In the genomic region with DNA sequence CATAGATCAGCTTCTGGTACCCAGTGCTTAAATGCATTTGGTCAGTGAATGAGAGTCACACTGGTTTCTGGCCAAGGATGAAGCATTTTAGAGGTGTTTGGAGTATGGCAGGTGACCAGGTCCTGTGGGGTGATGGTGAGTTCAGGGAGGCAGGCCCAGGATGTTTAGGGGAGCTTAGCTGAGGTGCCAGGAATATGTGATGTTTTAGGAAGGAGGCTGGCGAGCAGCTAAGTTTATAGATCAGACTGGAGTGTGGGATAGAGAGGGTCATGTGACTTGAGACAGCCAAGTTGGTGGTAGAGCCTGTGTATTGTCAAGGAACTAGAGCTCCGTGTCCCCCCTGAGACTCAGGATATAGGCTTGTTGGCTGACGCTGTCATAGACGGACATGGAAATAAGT, we compare ENCODE assay signal across 8 mouse cellular contexts. TPM values are rescaled to one million over a fixed set of nuclear protein-coding genes. Genes with fewer than 3 reads are reported as not detected.
DNase-seq lines count a peak whose midpoint lies in the region; ATAC-seq and TF ChIP-seq lines count a peak whose summit lies in the region.

No protein-coding gene starts in this region.

- H3K9ac ChIP-seq in heart, embryonic 13.5 days, result peak overlapping the region; percentile 99
- no peak overlapping the region for H3K9ac ChIP-seq in ES-Bruce4 (ENCODE audit: low read depth, poor library complexity, severe bottlenecking)
- H3K9ac ChIP-seq in forebrain, embryonic 15.5 days (replicated peaks), result peak overlapping the region; percentile 68
- H3K9ac ChIP-seq in liver, embryonic 16.5 days (ENCODE audit: low read depth, low read length), result peak overlapping the region; percentile 89

- no peaks in the 10 kb centered on the region for H3K9me3 ChIP-seq in heart, embryonic 13.5 days
- no peaks in the 10 kb centered on the region for H3K9me3 ChIP-seq in ES-Bruce4 (replicated peaks; ENCODE audit: control insufficient read depth, insufficient read depth, low read length, poor library complexity, severe bottlenecking)
- no peaks in the 10 kb centered on the region for H3K9me3 ChIP-seq in forebrain, embryonic 15.5 days
- H3K9me3 ChIP-seq in liver, embryonic 16.5 days (replicated peaks; ENCODE audit: control insufficient read depth, low read length), result no peaks in the 10 kb centered on the region

- peak overlapping the region; percentile 87 for H3K4me2 ChIP-seq in heart, embryonic 13.5 days
- peak overlapping the region; percentile 75 for H3K4me2 ChIP-seq in forebrain, embryonic 15.5 days (replicated peaks)
- H3K4me2 ChIP-seq in liver, embryonic 16.5 days (ENCODE audit: low read depth, low read length), result peak overlapping the region; percentile 78

- H3K27me3 ChIP-seq in heart, embryonic 13.5 days (replicated peaks), result no peaks in the 10 kb centered on the region
- no peaks in the 10 kb centered on the region for H3K27me3 ChIP-seq in ES-Bruce4 (ENCODE audit: control insufficient read depth, insufficient read depth, low read length, poor library complexity, severe bottlenecking)
- H3K27me3 ChIP-seq in forebrain, embryonic 15.5 days, result no peaks in the 10 kb centered on the region
- no peaks in the 10 kb centered on the region for H3K27me3 ChIP-seq in liver, embryonic 16.5 days (ENCODE audit: control insufficient read depth, insufficient read depth, low read depth, low read length)

- TF ChIP-seq CTCF in ES-Bruce4 (IDR thresholded peaks at IDR 0.05; ENCODE audit: low read depth, low read length), result no peak

- 37% methylated on average over 4 of the region's 4 CpGs for WGBS in heart, embryonic 13.5 days
- WGBS in forebrain, embryonic 15.5 days, result 61% methylated on average over 4 of the region's 4 CpGs
- 36% methylated on average over 4 of the region's 4 CpGs for WGBS in liver, embryonic 16.5 days (ENCODE audit: insufficient replicate concordance)

- H3K4me3 ChIP-seq in heart, embryonic 13.5 days, result peak overlapping the region; percentile 93
- H3K4me3 ChIP-seq in ES-Bruce4 (ENCODE audit: low read depth, low read length), result peak overlapping the region; percentile 7; the same call in 1 of the 2 replicates
- H3K4me3 ChIP-seq in forebrain, embryonic 15.5 days, result peak overlapping the region; percentile 88
- H3K4me3 ChIP-seq in liver, embryonic 16.5 days (ENCODE audit: low read depth, low read length), result peak overlapping the region; percentile 79

- H3K4me1 ChIP-seq in heart, embryonic 13.5 days, result peaks cover 57% of the 10 kb centered on the region
- no peaks in the 10 kb centered on the region for H3K4me1 ChIP-seq in ES-Bruce4 (ENCODE audit: control insufficient read depth, insufficient read depth, low read length)
- H3K4me1 ChIP-seq in forebrain, embryonic 15.5 days, result peaks cover 44% of the 10 kb centered on the region
- H3K4me1 ChIP-seq in liver, embryonic 16.5 days (ENCODE audit: control insufficient read depth, low read depth, low read length), result peaks cover 63% of the 10 kb centered on the region

- TF ChIP-seq EP300 in ES-Bruce4 (IDR thresholded peaks at IDR 0.05; ENCODE audit: insufficient read depth, low read depth, low read length), result no peak

- no peak for DNase-seq in heart, postnatal 4 days
- no peak for DNase-seq in yolk sac, embryonic 10.5 days (ENCODE audit: low spot score)
- no peak for DNase-seq in embryo, embryonic 10.5 days (ENCODE audit: low spot score)
- DNase-seq in thymus, postnatal 4 days, result no peak

- H3K36me3 ChIP-seq in heart, embryonic 13.5 days, result peaks cover 21% of the 10 kb centered on the region
- H3K36me3 ChIP-seq in ES-Bruce4 (ENCODE audit: control insufficient read depth, insufficient read depth, low read length, poor library complexity, severe bottlenecking), result no peaks in the 10 kb centered on the region
- H3K36me3 ChIP-seq in forebrain, embryonic 15.5 days, result no peaks in the 10 kb centered on the region
- H3K36me3 ChIP-seq in liver, embryonic 16.5 days (ENCODE audit: control insufficient read depth, insufficient read depth), result peaks cover 6% of the 10 kb centered on the region

- peak overlapping the region; percentile 92 for H3K27ac ChIP-seq in heart, embryonic 13.5 days (replicated peaks)
- no peak overlapping the region for H3K27ac ChIP-seq in ES-Bruce4 (ENCODE audit: insufficient read depth, low read length)
- no peak overlapping the region for H3K27ac ChIP-seq in forebrain, embryonic 15.5 days (replicated peaks)
- peak overlapping the region; percentile 95 for H3K27ac ChIP-seq in liver, embryonic 16.5 days (ENCODE audit: low read length)

- ATAC-seq in heart, embryonic 13.5 days (ENCODE audit: extremely low read depth, insufficient number of reproducible peaks, low FRiP score, low TSS enrichment), result no peak
- ATAC-seq in forebrain, embryonic 15.5 days (replicated peaks), result no peak
- no peak for ATAC-seq in liver, embryonic 16.5 days (ENCODE audit: low read depth)

- TF ChIP-seq POLR2A in ES-Bruce4 (IDR thresholded peaks at IDR 0.05; ENCODE audit: insufficient read depth, low read length), result no peak

RNA-seq across cellular contexts. Expression of gene Rab35, which starts 1.4 kb away (rescaled TPM):
- 13.1 and 15.7 TPM in 2 replicates for polyA plus RNA-seq in heart, embryonic 13.5 days (2015; fragmentation: Nextera tagmentation; extraction: Ambion mirVana)
- 10 to 100 TPM; 56.8 to 58.2 TPM for total RNA-seq in heart, postnatal 4 days (2021)
- 58.9 and 62.4 TPM in 2 replicates for polyA plus RNA-seq in ES-Bruce4 (2011; ENCODE audit: insufficient read depth, insufficient read length, low read depth, missing spikeins)
- 18.9 and 22.1 TPM in 2 replicates for polyA plus RNA-seq in forebrain, embryonic 15.5 days (2015; fragmentation: Nextera tagmentation; extraction: Ambion mirVana)
- 3.2 and 4.1 TPM in 2 replicates for polyA plus RNA-seq in liver, embryonic 16.5 days (2015; fragmentation: Nextera tagmentation; extraction: Ambion mirVana)

Comparison
In these comparisons a context has a peak if more than half of its experiments do, and no peak if none do; other contexts are left out.
1. H3K27ac ChIP-seq: peak in heart, embryonic 13.5 days (single experiment) and liver, embryonic 16.5 days (single experiment); none in ES-Bruce4 (single experiment) and forebrain, embryonic 15.5 days (single experiment).
2. H3K4me3 ChIP-seq: peak in every context shown above with its lines; median percentile 93 in heart, embryonic 13.5 days; 88 in forebrain, embryonic 15.5 days; 79 in liver, embryonic 16.5 days; 7 in ES-Bruce4.
3. Peak in every context shown above with its lines, with median percentiles within 50 percentile points of each other: H3K4me2 ChIP-seq.